Mouse (Mus musculus): ENCODE measurements at regions not wholly inside any gene's neighbourhood (a gene's known extent, or its start where the extent isn't known, plus 50 kb on each side); places are given as distances from the start of the nearest gene placed in this dataset.

DNA sequence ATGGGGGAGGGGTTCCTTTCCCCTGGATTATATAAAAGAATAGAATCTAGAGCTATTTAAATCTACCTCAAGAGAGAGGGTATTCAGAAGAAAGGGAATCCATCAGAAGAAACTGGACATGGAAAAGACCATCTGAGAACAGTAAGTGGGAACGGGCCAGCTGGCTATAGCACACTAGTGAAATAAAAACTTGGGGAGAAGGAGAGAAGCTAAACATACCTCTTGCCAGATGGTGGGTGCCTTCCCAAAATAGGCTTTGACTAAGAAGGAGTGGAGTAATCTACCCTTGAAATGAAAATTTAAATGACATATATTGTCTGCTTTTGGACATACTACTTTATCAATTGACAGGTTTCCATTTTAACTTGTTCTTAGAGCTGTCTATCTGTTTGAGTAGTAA lies 657.6 kb downstream of the Inhba start:
- peak in 1 of 2 experiments; percentile 30 for DNase-seq (ENCODE audit: low spot score in 2 of 2)

DNA sequence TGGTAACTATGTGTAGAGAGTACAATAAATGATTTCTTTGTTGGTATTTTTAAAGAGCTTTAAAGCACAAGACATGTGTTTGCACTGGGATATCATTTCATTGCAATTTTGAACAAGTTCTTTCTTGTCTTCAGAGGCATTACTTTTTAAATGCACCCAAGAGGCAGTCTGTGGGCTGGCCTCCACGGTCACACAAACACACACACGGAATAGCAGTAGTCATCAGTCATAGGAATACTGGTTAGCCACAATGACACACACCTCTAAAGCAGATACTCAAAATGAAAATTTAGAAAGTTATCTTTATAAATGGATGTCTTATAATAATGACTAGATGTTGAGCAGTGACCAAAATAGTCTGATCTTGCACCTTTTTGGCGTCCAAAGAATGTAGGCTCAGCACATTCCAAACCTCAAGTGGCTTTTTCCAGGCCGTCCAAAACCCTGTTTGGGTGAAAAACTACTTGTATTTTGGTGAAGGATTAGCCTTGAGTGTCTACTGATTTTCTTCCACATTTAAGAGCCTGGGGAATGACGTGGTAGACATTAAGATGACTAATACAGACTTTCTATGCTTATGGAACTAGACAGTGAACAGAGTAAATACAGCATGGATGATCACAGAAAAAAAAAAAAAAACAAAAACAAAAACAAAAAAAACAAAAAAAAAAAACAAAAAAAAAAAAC lies 658.5 kb downstream of the Inhba start:
- no peak for DNase-seq (ENCODE audit: low spot score in 2 of 2)

DNA sequence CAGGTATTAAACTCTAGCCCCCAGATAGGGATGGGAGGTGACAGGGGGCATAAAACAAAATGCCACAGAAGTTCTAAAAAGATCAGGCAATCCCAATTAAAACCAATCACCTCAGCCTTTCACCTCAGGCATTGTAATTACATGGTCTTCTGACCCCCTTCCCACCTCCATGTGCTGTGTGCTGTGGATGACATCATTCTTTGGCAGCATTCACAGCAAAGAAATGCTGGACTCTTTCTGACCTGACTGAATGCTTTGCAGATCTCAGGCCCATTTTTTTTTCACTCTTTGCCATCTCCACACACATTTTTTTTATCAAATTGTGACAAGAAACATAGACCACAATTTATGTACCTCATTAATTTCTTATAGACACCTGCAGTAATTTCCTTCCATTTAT lies 659.1 kb downstream of the Inhba start:
- DNase-seq (ENCODE audit: low spot score in 2 of 2), result no peak

DNA sequence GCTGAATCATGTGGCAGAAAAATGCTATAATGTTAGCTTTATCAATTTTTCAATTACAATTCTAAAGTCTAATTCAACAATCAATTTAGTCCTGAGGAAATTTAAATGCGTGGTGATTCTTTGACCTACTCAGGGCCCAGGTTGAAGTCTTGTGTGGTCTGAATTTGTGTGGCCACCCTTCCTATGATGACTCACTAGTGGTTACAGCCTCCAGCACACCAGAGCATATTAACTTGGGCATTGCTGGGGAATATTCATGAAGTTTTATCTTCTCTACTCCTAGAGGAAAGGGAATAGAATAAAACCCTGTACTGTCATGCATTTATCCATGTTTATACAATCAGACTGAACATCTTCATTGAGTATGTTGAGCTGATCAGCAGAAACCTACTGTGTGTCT lies 665.2 kb downstream of the Inhba start:
- DNase-seq (ENCODE audit: low spot score in 2 of 2), result no peak

DNA sequence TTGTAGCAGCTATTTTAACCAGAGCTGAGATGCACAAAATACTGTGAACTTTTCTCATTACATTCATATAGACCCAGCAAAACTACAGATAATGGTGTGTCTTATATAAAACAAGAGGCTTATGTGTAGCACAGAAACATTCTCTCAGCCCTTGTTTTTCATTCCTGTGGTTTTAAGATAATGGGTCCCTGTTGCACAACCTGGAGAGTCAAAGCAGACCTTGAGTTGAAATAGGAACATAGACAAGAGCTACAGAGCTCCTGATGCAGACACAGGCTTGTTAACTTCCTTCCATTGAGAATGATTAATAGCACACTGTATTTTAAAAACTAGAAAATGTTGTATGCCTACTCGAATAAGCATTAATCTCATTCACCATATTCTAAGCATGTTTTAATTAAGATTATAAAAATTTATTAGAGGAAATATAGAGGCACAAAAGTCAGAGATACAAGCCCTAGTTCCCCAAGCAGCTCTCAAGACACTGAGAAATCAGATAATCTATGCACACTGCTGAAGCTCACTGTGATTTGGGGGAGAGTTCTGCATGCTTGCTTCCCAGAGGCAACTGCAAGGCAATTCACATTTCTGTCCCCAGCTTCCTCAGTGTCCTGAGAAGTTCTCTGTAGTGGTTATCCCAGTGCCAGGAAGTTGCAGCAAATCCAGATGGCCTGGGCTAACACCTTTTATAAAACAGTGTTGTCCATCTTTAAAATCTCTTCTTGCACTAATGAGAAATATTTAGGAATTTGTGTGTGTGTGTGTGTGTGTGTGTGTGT lies 666.8 kb downstream of the Inhba start:
- no peak for DNase-seq (ENCODE audit: low spot score in 2 of 2)

DNA sequence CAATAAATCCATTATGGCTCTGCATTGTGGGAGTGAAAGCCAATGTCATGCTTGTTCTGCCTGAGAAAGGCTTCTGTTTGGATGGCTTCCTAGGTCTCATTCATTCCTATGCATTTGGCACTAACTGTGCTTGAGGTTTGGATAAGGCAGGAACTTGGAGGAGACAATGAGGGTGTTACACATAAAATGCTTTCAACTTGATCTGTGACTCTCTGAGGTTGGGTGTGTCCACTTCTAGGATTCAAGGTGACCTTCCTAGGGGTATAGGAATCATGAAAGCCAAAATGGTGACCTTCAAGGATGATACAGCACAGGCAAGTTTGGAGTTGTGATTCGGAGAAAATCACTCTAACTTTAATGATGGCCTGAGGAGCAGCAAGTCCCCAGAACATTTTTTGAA lies 682.5 kb downstream of the Inhba start:
- DNase-seq (ENCODE audit: low spot score in 2 of 2), result no peak

DNA sequence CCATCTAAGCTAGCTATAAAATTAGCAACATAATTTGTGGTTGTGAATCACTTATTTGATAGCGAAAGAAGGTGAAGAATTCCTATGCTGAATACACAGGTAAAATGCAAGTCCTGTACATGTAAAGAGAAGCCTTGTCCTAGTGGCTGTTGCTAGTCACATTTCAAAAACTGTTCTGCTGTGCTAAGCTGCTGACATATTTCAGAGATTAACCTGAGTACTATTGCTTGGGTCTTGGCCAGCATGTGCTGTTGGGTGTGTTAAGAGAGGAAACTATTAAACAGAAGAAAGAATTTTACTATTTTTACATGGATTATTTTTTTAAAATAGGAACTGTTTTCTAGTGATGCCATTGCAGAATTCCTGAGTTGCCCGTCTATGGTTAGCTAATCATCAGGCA lies 689.3 kb downstream of the Inhba start:
- no peak for DNase-seq (ENCODE audit: low spot score in 2 of 2)

DNA sequence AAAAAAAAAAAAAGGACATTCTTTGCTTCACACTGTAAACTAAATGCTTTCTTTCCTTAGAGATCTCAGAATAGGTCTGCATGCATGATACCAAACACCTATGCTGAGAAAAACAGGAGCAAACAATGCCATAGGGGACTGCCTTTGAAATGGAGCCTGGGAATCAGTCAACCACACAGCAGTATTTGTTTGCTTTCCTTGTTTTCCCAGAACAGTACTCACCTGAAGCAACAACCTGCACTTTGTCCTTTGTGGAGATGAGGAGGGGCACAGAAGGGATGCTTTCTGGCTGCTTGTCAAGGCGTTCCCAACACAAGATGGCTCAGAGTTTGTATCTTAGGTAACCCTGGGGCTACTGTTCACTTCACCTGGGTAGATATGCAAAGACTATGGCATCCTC lies 690.5 kb downstream of the Inhba start:
- no peak for DNase-seq (ENCODE audit: low spot score in 2 of 2)

DNA sequence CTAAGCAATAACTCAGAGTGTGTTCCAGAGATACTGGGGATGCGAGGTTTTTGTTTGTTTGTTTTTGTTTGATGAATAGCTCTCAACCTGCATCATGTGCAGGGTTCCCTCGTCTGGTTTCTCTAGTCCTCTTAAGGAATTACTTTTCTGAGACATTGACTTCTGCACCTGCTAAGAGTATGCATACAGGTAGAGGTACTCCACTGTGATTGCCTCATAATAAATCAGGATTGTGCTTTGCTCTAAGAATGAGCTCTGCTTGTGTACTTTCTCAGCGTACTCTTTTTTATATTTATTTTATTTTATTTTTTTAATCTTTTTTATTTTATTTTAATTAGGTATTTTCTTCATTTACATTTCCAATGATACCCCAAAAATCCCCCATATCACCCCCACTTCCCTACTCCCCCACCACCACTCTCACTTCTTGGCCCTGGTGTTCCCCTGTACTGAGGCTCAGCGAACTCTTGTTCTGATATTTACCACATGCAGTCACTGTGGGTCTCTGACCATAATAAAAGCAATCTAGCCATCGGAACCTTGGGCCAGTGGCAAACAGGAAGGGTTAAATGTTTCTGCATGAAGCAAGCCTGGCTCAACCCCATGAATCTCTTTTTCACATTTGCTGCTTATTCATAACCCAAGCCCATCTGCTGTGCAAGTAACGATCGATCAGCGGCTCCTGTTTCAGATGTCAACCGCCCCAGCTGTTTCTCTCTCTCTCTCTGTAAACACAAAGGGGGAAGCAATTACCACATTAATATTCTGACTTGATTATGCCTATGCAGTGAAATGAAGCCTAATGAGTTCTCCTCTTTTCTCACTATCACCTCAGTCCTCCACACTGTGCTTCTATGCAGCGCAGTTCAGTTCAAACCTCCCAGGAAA lies 693.8 kb downstream of the Inhba start:
- DNase-seq (ENCODE audit: low spot score in 2 of 2), result no peak

DNA sequence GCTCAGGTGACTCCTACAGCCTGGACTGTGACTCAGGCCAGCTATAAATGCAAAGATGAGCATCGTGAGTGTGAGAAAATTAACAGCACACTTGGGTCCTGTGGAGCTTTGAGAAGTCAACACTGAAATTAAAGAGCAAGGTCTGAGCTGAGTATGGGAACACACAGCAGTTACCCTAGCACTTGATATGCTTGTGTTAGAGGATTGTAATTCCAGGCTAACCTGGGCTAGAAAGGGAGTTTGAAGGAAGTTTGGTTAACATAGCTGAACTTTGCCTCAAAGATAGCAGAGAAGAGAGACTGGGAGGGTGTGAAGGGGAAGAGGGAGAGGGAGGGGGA lies 694.4 kb downstream of the Inhba start:
- no peak for DNase-seq (ENCODE audit: low spot score in 2 of 2)

DNA sequence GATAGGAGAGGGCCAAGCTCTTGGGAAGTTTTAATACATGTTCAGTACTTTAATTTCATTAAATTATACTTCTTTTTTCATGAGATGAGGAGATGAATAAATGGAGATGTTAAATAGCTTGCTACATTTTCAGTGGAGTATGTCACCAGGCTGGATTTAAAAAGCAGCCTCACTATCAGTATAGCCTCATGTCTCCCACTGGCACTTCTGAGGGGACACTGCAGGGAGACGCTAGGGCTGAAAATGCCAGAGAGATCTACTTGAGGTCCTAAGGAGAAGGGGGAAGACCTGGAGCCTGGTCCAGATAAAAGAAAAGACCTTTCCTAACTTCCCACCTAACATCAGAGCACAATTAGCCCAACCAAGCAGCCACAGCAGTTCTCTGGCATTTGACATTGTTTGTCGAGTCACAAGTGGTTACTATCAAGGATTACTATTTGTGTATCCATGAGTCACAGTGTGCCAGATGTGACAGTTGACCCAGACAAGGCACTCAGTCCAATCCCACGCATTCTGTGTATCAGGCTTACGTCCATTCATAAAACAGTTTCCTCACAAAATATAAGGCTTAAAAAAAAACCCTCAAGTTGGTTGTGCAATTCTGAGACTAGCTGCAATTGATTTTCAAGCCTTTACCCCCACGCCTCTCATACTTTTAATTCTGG lies 703.8 kb downstream of the Inhba start:
- no peak for DNase-seq (ENCODE audit: low spot score in 2 of 2)

DNA sequence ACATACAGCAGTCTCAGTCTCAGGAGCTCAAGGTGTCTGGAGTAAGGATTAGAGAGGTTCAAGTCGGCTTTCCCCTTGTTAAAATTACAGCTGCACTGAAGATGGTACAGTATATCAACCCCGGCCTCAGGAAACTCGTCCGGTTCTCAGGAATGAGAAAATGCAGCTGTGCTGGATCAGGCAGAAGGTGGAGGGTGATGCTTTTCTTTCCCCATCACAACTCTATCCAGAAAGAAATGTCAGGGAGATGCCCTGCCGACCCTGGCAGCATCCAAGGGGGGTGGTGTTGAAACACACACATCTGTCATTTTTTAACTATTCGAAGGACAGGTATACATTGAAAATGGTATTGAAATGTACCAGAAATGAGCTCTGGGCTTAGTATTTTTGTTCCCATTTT lies 704.7 kb downstream of the Inhba start:
- no peak for DNase-seq (ENCODE audit: low spot score in 2 of 2)

DNA sequence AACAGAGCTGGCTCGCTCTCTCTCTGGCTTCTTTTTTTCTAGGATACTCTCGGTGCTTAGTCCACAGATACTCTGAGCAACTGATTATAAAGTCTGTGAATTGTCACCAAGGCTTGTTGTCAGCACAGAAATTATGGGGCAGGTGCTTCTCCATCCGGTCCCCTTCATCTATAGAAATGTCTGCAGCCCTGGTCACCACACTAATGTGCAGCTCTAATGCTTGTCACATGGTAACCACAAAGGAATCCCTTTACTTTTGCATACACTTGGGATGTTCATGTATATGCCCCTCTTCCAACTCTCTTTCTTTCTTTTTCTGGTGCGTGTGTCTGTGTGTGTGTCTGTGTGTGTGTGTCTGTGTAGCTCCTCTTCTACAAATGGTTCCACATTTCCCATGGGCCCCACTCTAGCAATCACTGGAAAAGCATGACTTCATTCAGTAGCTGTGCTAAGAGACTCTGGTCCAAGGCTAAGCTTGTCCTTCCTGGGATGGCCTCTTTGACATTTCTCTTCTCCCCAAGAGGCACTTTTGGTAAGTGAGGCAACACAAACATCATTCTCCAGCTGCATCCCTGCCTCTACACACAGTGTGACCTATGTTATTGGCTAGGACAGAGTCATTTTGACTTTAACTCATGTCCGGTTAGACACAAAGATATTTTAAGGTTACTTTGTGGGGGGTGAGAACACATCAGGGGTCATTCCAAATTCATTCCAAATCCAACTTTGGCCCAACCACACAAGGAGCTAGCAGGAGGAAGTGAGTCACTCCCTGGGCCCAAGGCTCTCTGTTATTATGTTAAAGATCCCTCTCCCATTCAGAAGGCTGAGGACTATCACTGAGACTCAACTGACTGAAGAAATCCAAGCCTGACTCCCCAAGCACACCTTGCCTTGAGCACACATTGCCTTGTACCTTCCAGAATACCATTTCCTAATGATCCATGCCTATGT lies 705.4 kb downstream of the Inhba start:
- DNase-seq (ENCODE audit: low spot score in 2 of 2), result no peak

DNA sequence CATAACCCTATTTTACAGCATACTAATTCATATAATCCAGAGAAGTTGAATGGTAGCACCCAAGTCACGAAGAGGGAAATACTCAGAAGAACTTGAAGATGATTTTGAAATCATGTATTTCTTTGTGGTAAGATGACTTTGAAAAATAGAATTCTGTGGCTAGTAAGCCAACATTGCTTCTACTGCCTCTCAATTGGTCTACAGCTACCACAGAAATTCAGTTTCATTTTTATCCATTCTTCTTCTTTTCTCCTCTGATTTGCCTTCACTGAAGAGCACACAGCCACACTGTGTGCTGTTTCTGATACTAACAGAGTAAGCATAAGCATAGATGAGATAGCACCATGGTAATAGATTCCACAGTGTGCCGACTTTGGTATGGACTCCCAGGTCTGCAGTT lies 708.4 kb downstream of the Inhba start:
- DNase-seq (ENCODE audit: low spot score in 2 of 2), result no peak

DNA sequence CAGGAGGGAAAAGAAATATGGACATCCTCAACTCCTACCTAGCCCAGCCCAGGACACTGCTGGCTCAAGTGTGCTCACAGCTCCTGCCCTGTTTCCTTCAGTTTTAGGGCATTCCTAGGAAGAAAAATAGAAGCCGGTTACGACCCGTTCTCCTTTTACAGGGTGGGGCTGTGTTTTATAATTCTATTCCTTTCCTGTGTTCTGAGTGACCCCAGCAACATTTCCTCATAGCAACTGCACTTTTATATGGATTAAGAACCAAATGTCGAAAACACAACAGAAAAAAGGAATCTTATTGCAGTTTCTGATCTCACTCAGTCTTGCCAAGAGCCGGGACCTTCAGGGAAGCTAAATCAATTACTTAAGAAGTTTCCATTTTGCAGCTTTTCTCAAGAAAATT lies 713.7 kb downstream of the Inhba start:
- DNase-seq (ENCODE audit: low spot score in 2 of 2), result no peak

DNA sequence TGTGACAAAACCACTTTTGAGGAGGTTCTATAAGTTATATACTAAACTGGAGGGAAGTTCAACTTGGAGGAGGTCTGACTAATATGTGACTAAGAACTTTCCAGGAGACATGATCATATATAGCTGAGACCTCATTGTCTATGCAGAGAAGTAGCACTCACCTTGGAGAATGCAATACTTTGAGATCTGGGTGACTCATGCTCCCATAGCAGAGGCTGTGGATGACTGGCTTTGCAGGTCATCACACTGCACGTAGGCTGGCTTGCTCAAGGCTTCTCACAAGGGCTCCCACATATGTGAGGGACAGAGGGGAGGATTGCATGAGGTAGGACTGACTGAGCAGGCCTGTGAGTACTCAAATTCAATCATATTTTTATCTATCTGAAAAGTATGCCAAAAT lies 726.7 kb downstream of the Inhba start:
- DNase-seq (ENCODE audit: low spot score in 2 of 2), result peak in 1 of 2 experiments; percentile 25

DNA sequence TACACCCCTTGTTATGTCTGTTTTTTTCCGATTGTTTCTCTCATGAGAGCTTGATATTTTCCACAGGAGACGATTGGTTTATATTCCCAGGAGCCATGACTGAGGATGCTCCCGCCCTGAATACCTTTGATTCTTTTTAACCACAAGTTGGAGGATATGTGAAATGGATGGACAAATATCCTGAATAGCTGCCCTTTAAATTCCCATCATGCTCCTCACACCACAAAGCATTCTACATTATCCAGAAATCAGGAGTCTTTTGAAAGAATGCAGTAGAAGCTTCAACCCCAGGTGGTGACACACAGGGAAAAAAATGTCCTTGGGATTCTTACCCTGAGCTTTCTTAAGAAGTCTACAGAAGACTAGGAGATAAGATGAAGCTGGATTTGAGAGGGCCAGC lies 727.9 kb downstream of the Inhba start:
- no peak for DNase-seq (ENCODE audit: low spot score in 2 of 2)

DNA sequence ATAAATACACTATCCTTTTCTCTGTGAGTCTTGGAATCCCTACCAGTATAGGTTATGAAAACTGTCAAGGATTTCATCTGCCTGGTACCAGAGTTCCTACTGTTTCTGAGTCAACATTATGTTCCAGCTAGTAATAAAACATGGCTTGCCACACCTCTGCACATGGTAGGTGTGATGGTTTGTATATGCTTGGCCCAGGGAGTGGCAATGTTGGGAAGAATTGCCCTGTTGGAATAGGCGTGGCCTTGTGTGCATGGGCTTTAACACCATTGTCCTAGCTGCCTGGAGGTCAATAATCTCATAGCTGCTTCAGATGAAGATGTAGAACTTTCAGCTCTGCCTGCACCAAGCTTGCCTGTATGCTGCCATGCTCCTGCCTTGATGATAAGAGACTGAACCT lies 732.6 kb downstream of the Inhba start:
- DNase-seq (ENCODE audit: low spot score in 2 of 2), result no peak

DNA sequence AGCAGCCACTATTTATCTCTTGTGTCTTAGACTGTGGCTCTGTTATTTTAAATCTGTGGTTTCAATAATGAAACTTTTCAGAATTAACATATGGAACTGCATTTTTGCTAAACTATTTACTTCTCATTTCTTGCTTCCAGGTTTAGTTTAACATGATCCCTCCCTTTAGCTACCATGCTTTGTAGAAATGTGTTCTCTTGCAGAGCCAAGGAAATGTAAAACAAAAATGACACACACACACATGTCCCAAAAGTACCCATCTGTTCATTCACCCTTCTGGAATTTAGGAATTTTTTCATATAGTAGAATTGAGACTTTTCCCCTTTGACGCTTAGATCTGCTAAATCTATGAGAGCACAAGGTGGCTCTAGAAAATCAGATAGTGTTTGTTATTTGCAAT lies 734.0 kb downstream of the Inhba start:
- DNase-seq (ENCODE audit: low spot score in 2 of 2), result no peak

DNA sequence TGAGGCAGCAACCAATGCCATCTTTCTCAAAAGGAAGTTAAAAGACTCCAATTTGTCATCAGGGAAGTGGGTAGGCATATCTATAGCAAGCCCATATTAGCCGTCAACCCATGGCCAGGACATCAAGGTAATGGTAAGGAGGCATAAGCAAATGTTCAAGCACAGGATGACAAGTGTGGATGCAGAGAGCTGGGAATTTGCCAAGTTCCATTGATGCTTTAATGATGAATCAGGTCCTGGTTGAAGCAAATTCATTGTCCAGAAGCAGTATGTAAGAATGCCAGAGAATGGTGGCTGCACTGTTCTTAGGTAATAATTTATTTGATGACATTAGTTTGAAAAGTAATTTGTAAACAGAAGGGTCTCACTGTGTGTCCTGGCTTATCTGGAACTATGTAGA lies 734.8 kb downstream of the Inhba start:
- DNase-seq (ENCODE audit: low spot score in 2 of 2), result no peak

DNA sequence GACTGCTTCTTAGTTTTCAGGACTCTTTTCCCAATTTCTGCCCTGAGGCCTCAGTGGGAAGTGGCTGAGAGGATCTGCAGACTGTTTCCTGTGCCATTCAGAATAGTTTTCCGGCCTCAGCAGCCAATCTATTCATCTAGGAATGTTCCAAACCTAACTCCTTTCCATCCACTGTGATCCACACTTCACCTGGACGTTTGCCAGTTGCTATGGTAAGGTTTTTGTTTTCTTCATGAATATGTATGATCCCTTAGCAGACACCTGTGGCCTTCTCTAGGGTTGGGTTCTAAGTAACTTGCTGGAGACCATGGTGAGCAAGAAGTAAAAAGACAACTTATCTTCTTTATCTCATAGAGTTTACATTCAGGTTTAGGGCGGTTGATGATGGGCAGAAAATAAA lies 744.6 kb downstream of the Inhba start:
- no peak for DNase-seq (ENCODE audit: low spot score in 2 of 2)
